Mouse (Mus musculus) brain, embryonic 14.5 days (tissue): ENCODE measurements at regions not wholly inside any gene's neighbourhood (a gene's known extent, or its start where the extent isn't known, plus 50 kb on each side); places are given as distances from the start of the nearest gene placed in this dataset.

ENCODE experiments used
- CTCF ChIP-seq: fragments of 200-500 bp; IDR thresholded peaks from 2 replicates; pipeline ENCODE4 v1.5.1; 2012; ENCODE audit warnings: inconsistent platforms, mild to moderate bottlenecking, moderate library complexity, borderline replicate concordance; ENCODE audit not compliant: insufficient read depth, insufficient read length; ENCODE audit errors: extremely low read depth
- POLR2A ChIP-seq: fragments of 200-500 bp; IDR thresholded peaks from 2 replicates; pipeline ENCODE4 v1.6.1; 2012; ENCODE audit warnings: mild to moderate bottlenecking, inconsistent platforms, borderline replicate concordance; ENCODE audit not compliant: poor library complexity, insufficient read depth, insufficient read length, severe bottlenecking; ENCODE audit errors: extremely low read depth

GRCm38 (mm10) chr17:9286834-9287233 is 135.0 kb upstream of the Gm17728 start:
- peak; percentile 30; the same call in 1 of the 2 replicates for TF ChIP-seq CTCF
- TF ChIP-seq POLR2A, result no peak
